Mouse (Mus musculus) heart, embryonic 14.5 days (tissue): ENCODE data around the gene Col5a3. TPM values are rescaled to one million over a fixed set of nuclear protein-coding genes. Genes with fewer than 3 reads are reported as not detected.
A peak's percentile ranks its signal among the peaks of the same experiment; 100 is the strongest.

Experiments
- ATAC-seq: fragments of 200-750 bp; cut with Nextera tagmentation; 2 replicates; pipeline ENCODE4 v1.8.0; 2017; ENCODE audit warnings: low read depth, moderate TSS enrichment; ENCODE audit not compliant: insufficient number of reproducible peaks, insufficient read depth, low FRiP score
- H3K27ac ChIP-seq, 2 experiments: fragments of 200-500 bp in 1 of 2; fragments of 300-500 bp in 1 of 2; sonication (generic) in 1 of 2; replicated peaks in 1 of 2; 2 replicates each; pipeline ENCODE4 v1.5.1; 2012 to 2014; ENCODE audit warnings: low read depth in 2 of 2, low read length in 2 of 2, control low read depth in 1 of 2, mild to moderate bottlenecking in 1 of 2, mixed read lengths in 1 of 2; ENCODE audit not compliant: control insufficient read depth in 1 of 2, insufficient read depth in 1 of 2
- H3K27me3 ChIP-seq: fragments of 300-500 bp; sonication (generic); 2 replicates; pipeline ENCODE4 v1.6.1; 2014; ENCODE audit warnings: mild to moderate bottlenecking, low read length, control low read depth; ENCODE audit not compliant: control insufficient read depth, insufficient read depth
- H3K36me3 ChIP-seq: fragments of 300-500 bp; sonication (generic); 2 replicates; pipeline ENCODE4 v1.6.1; 2014; ENCODE audit warnings: mild to moderate bottlenecking, control low read depth, low read length, mixed read lengths; ENCODE audit not compliant: control insufficient read depth, insufficient read depth
- H3K4me1 ChIP-seq, 2 experiments: fragments of 200-500 bp in 1 of 2; fragments of 300-500 bp in 1 of 2; sonication (generic) in 1 of 2; 2 replicates each; pipeline ENCODE4 v1.6.1; 2012 to 2014; ENCODE audit warnings: low read length in 2 of 2, control low read depth in 1 of 2, mixed read lengths in 1 of 2; ENCODE audit not compliant: control insufficient read depth in 2 of 2, insufficient read depth in 2 of 2
- H3K4me2 ChIP-seq: fragments of 300-500 bp; sonication (generic); 2 replicates; pipeline ENCODE4 v1.6.1; 2014; ENCODE audit warnings: mild to moderate bottlenecking, low read length
- H3K4me3 ChIP-seq, 2 experiments: fragments of 200-500 bp in 1 of 2; fragments of 300-500 bp in 1 of 2; sonication (generic) in 1 of 2; 2 replicates each; pipeline ENCODE4 v1.5.1; 2012 to 2014; ENCODE audit warnings: low read length in 2 of 2, mild to moderate bottlenecking in 2 of 2, control low read depth in 1 of 2, low read depth in 1 of 2, moderate library complexity in 1 of 2; ENCODE audit not compliant: control insufficient read depth in 1 of 2, insufficient read depth in 1 of 2
- H3K9ac ChIP-seq: fragments of 300-500 bp; sonication (generic); 2 replicates; pipeline ENCODE4 v1.6.1; 2014; ENCODE audit warnings: mild to moderate bottlenecking, low read length
- H3K9me3 ChIP-seq: fragments of 300-500 bp; sonication (generic); 2 replicates; pipeline ENCODE4 v1.6.1; 2016; ENCODE audit warnings: low read length, control low read depth; ENCODE audit not compliant: control insufficient read depth
- WGBS: fragments of 180-500 bp; shearing (Covaris S2); extraction: QIAGEN DNeasy Blood & Tissue Kit; methylation state at CpG from one replicate; pipeline ENCODE4 v1.1.7; 2014; 5-methylcytosine and 5-hydroxymethylcytosine counted together
- polyA plus RNA-seq: library from polyadenylated mRNA; unstranded; fragments of >200 nt; fragmentation: Nextera tagmentation; extraction: Ambion mirVana; gene quantifications from 2 replicates; pipeline ENCODE4 v1.2.1, GENCODE M21; 2014

The Col5a3 gene
- polyA plus RNA-seq, 1 experiment from 2014 or later = 0.20 TPM

GRCm38 (mm10) chr9:20785055-20785454 lies 29.8 kb downstream of the Col5a3 start:
- Histone ChIP-seq H3K9ac (no peak overlapping the region), H3K36me3 (no peaks in the 10 kb centered on the region), H3K27me3 (no peaks in the 10 kb centered on the region), H3K4me1 (no peaks in the 10 kb centered on the region), H3K9me3 (peaks cover 10% of the 10 kb centered on the region), H3K4me3 (no peak overlapping the region), H3K27ac (no peak overlapping the region), H3K4me2 (no peak overlapping the region)
- WGBS = 58% methylated on average over 6 of the region's 6 CpGs
- ATAC-seq = peak; percentile 35; the same call in 1 of the 2 replicates

GRCm38 (mm10) chr9:20781286-20781685 lies 33.6 kb downstream of the Col5a3 start:
- Histone ChIP-seq H3K4me3 (no peak overlapping the region), H3K4me2 (no peak overlapping the region), H3K4me1 (no peaks in the 10 kb centered on the region), H3K36me3 (no peaks in the 10 kb centered on the region), H3K9ac (no peak overlapping the region), H3K27me3 (no peaks in the 10 kb centered on the region), H3K9me3 (peaks cover 7% of the 10 kb centered on the region), H3K27ac (no peak overlapping the region)
- no peak for ATAC-seq
- WGBS = 70% methylated on average over 3 of the region's 3 CpGs

GRCm38 (mm10) chr9:20765274-20765673 lies 49.6 kb downstream of the Col5a3 start:
- Histone ChIP-seq H3K27ac (no peak overlapping the region), H3K36me3 (no peaks in the 10 kb centered on the region), H3K9me3 (no peaks in the 10 kb centered on the region), H3K27me3 (no peaks in the 10 kb centered on the region), H3K4me3 (no peak overlapping the region), H3K4me2 (no peak overlapping the region), H3K4me1 (no peaks in the 10 kb centered on the region), H3K9ac (no peak overlapping the region)
- 69% methylated on average over 2 of the region's 2 CpGs for WGBS
- no peak for ATAC-seq

- Histone ChIP-seq H3K27ac (no peak overlapping the region), H3K4me3 (no peak overlapping the region), H3K36me3 (no peaks in the 10 kb centered on the region), H3K9ac (no peak overlapping the region), H3K9me3 (no peaks in the 10 kb centered on the region), H3K27me3 (no peaks in the 10 kb centered on the region), H3K4me1 (no peaks in the 10 kb centered on the region), H3K4me2 (no peak overlapping the region)
- no peak for ATAC-seq
- 75% methylated on average over 1 of the region's 1 CpGs for WGBS
Observed at GRCm38 (mm10) chr9:20763099-20763498, 51.8 kb downstream of the Col5a3 start.

- no peak for ATAC-seq
- Histone ChIP-seq H3K9ac (no peak overlapping the region), H3K4me3 (no peak overlapping the region), H3K27me3 (no peaks in the 10 kb centered on the region), H3K27ac (no peak overlapping the region), H3K36me3 (no peaks in the 10 kb centered on the region), H3K4me2 (no peak overlapping the region), H3K4me1 (no peaks in the 10 kb centered on the region), H3K9me3 (no peaks in the 10 kb centered on the region)
- WGBS = 51% methylated on average over 7 of the region's 7 CpGs
Observed at GRCm38 (mm10) chr9:20762197-20762961, 52.5 kb downstream of the Col5a3 start.

- WGBS = 71% methylated on average over 3 of the region's 3 CpGs
- H3K9me3 ChIP-seq = no peaks in the 10 kb centered on the region
- no peak overlapping the region for H3K4me3 ChIP-seq
- no peaks in the 10 kb centered on the region for H3K4me1 ChIP-seq
- no peak overlapping the region for H3K9ac ChIP-seq
- H3K27me3 ChIP-seq = no peaks in the 10 kb centered on the region
- ATAC-seq = no peak
- H3K4me2 ChIP-seq = no peak overlapping the region
- no peaks in the 10 kb centered on the region for H3K36me3 ChIP-seq
- no peak overlapping the region for H3K27ac ChIP-seq
Observed at GRCm38 (mm10) chr9:20761388-20761787, 53.5 kb downstream of the Col5a3 start.

GRCm38 (mm10) chr9:20760813-20761212 lies 54.1 kb downstream of the Col5a3 start:
- no peak for ATAC-seq
- H3K9me3 ChIP-seq = no peaks in the 10 kb centered on the region
- H3K27me3 ChIP-seq = no peaks in the 10 kb centered on the region
- 41% methylated on average over 12 of the region's 12 CpGs for WGBS
- H3K4me2 ChIP-seq = no peak overlapping the region
- no peak overlapping the region for H3K27ac ChIP-seq
- no peak overlapping the region for H3K9ac ChIP-seq
- no peak overlapping the region for H3K4me3 ChIP-seq
- no peaks in the 10 kb centered on the region for H3K4me1 ChIP-seq
- no peaks in the 10 kb centered on the region for H3K36me3 ChIP-seq

GRCm38 (mm10) chr9:20758896-20759295 lies 56.0 kb downstream of the Col5a3 start:
- Histone ChIP-seq H3K9ac (no peak overlapping the region), H3K4me1 (no peaks in the 10 kb centered on the region), H3K4me3 (no peak overlapping the region), H3K9me3 (no peaks in the 10 kb centered on the region), H3K27me3 (no peaks in the 10 kb centered on the region), H3K27ac (no peak overlapping the region), H3K36me3 (no peaks in the 10 kb centered on the region), H3K4me2 (no peak overlapping the region)
- ATAC-seq = no peak
- WGBS = 80% methylated on average over 6 of the region's 6 CpGs
